Mouse (Mus musculus): ENCODE results near the gene Abcc5. TPM values are rescaled to one million over a fixed set of nuclear protein-coding genes. Genes with fewer than 3 reads are reported as not detected.

Abcc5 gene
- polyA plus RNA-seq, 1 experiment: 244 TPM

DNA sequence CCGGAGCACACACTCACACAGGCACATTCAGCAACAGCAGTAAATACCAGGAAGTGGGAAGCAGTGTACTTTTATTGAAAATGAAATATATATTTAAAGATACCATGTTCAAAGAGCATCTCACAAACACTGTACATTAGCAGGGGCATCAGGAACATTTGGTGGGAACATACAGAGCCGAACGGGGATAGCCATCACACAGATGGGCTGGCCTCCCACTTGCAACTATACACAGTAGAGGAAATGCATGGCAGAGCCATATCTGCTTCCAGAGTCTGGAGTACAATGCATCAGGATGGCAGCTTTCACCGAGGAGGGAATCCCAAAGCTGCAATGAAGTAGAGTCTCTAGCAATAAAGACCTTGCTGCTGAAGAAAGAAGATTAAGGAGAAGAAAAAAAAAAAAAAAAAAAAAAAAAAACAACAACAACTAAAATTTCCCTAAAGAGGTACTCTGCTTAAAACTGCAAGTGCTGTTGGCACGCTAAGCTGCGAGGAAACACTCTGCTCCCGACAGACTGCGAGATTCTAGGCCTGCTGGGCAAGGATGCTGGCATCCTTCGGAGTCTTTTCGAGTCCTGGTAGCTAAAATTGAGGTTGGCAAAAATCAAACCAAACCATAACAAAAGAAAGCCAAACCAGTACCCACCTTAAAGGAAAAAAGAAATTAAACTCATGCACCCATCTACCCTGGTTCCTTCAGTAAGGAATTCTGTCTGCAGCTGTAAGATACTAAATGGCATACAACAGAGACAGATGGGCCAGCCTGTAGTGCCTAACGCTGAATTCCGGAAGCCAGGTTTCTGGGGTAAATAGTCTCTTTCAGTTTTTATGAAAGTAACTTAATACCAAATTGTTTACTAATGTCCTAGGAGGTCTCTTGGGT, 25.2 kb downstream of the Abcc5 start:
- H3K27ac ChIP-seq (ENCODE audit: control insufficient read depth, insufficient read depth, low read length): no peak overlapping the region; the same call in 1 of the 2 replicates
- peaks cover 79% of the 10 kb centered on the region for H3K36me3 ChIP-seq (ENCODE audit: control insufficient read depth, insufficient read depth, low read length)
- H3K4me1 ChIP-seq (replicated peaks; ENCODE audit: control insufficient read depth, insufficient read depth, low read length): peaks cover 5% of the 10 kb centered on the region; the same call in 1 of the 2 replicates
- DNase-seq: no peak
- no peak overlapping the region for H3K4me3 ChIP-seq (ENCODE audit: control insufficient read depth, insufficient read depth, low read length)
- no peaks in the 10 kb centered on the region for H3K27me3 ChIP-seq (ENCODE audit: control insufficient read depth, insufficient read depth, low read length)
- 90% methylated on average over 12 of the region's 12 CpGs for WGBS
- no peak for TF ChIP-seq POLR2A (IDR thresholded peaks at IDR 0.05; ENCODE audit: control insufficient read depth, extremely low read depth, insufficient read depth, low read length, poor library complexity)
- TF ChIP-seq CTCF (IDR thresholded peaks at IDR 0.05; ENCODE audit: borderline replicate concordance, control insufficient read depth, extremely low read depth, insufficient read depth, low read length, poor library complexity): no peak

DNA sequence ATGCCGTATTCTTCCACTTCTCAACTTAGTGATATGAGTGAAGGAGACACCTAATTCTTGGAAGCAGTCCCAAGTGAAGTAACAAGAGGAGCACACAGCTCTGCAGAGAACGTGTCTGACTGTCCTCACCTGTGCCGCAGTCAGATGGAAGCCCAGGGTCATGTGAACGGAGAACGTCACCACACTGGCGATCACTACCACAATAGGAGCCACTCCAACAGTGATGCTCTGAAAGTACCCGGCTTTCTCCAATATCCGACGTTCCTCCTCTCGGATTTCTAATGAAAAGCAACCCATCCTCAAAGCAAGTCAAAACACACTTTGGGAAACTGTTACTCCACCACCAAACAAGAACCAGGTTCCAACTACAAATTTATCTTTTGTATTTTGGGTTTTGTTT, 29.3 kb downstream of the Abcc5 start:
- Histone ChIP-seq H3K36me3 (ENCODE audit: control insufficient read depth, insufficient read depth, low read length) (peaks cover 50% of the 10 kb centered on the region), H3K27ac (ENCODE audit: control insufficient read depth, insufficient read depth, low read length) (no peak overlapping the region), H3K4me1 (replicated peaks; ENCODE audit: control insufficient read depth, insufficient read depth, low read length) (peaks cover 14% of the 10 kb centered on the region), H3K4me3 (ENCODE audit: control insufficient read depth, insufficient read depth, low read length) (no peak overlapping the region), H3K27me3 (ENCODE audit: control insufficient read depth, insufficient read depth, low read length) (no peaks in the 10 kb centered on the region)
- no peak for TF ChIP-seq CTCF (IDR thresholded peaks at IDR 0.05; ENCODE audit: borderline replicate concordance, control insufficient read depth, extremely low read depth, insufficient read depth, low read length, poor library complexity)
- TF ChIP-seq POLR2A (IDR thresholded peaks at IDR 0.05; ENCODE audit: control insufficient read depth, extremely low read depth, insufficient read depth, low read length, poor library complexity): no peak
- 95% methylated on average over 10 of the region's 10 CpGs for WGBS
- DNase-seq: no peak

DNA sequence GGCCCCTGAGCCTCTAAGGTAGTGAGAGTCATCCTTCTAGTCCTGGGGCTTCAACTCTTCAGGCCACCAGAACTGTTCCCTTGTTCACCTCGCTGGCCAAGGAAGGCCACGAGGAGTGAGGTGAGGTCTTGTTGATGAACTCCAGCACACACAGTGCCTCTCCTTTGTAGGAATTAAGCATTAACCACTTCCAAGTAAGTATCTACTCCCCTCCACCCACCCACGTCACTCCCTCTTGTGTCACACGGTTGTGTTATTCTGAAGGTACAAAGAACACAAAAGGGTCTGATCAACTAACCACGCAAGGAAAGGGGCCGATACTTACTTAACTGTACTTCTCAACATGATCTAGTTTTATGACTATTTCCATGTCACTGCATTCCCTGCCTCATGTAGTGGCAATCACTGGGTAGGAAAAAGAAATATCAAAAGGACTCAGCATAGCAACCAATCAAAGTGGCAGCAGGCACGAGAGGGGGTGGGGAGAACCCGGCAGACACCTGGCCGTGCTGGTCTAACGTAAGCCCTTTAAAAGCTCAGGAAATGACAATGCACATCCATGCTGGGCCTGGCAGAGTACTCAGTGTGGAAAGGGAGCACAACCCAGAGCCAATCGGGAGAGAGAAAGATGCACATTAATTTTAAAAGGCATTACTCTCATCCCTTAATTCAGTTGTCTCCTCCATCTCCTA, 30.8 kb downstream of the Abcc5 start:
- WGBS: 26% methylated on average over 11 of the region's 11 CpGs

DNA sequence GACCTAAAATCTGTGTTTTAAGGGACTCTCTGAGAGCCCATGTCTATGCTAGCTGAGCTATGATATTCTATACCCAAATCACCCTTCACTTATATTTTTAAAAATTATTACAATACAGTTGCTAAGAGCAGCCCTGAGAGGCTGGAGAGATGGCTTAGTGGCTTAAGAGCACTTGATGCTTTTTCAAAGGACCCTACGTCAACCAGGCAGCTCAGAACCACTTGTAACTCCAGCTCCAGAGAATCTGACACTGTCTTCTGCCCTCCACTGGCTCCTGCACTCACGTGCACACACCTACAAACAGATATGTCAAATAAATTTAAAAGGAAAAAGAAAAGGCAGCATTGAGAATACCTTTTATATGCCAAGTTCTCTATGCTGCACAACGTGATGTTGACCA, 34.4 kb downstream of the Abcc5 start:
- Histone ChIP-seq H3K27me3 (ENCODE audit: control insufficient read depth, insufficient read depth, low read length) (no peaks in the 10 kb centered on the region), H3K36me3 (ENCODE audit: control insufficient read depth, insufficient read depth, low read length) (peaks cover 29% of the 10 kb centered on the region), H3K27ac (ENCODE audit: control insufficient read depth, insufficient read depth, low read length) (no peak overlapping the region), H3K4me3 (ENCODE audit: control insufficient read depth, insufficient read depth, low read length) (no peak overlapping the region), H3K4me1 (replicated peaks; ENCODE audit: control insufficient read depth, insufficient read depth, low read length) (peaks cover 14% of the 10 kb centered on the region)
- DNase-seq: no peak
- 97% methylated on average over 3 of the region's 3 CpGs for WGBS
- TF ChIP-seq CTCF (IDR thresholded peaks at IDR 0.05; ENCODE audit: borderline replicate concordance, control insufficient read depth, extremely low read depth, insufficient read depth, low read length, poor library complexity): no peak

More for the DNA sequence above, 30.8 kb downstream of the Abcc5 start:
- peak; percentile 34 for DNase-seq
- Histone ChIP-seq H3K36me3 (ENCODE audit: control insufficient read depth, insufficient read depth, low read length) (peaks cover 48% of the 10 kb centered on the region), H3K27me3 (ENCODE audit: control insufficient read depth, insufficient read depth, low read length) (no peaks in the 10 kb centered on the region), H3K4me3 (ENCODE audit: control insufficient read depth, insufficient read depth, low read length) (no peak overlapping the region), H3K27ac (ENCODE audit: control insufficient read depth, insufficient read depth, low read length) (peak overlapping the region; percentile 23), H3K4me1 (replicated peaks; ENCODE audit: control insufficient read depth, insufficient read depth, low read length) (peaks cover 14% of the 10 kb centered on the region)
- no peak for TF ChIP-seq POLR2A (IDR thresholded peaks at IDR 0.05; ENCODE audit: control insufficient read depth, extremely low read depth, insufficient read depth, low read length, poor library complexity)
- no peak for TF ChIP-seq CTCF (IDR thresholded peaks at IDR 0.05; ENCODE audit: borderline replicate concordance, control insufficient read depth, extremely low read depth, insufficient read depth, low read length, poor library complexity)

DNA sequence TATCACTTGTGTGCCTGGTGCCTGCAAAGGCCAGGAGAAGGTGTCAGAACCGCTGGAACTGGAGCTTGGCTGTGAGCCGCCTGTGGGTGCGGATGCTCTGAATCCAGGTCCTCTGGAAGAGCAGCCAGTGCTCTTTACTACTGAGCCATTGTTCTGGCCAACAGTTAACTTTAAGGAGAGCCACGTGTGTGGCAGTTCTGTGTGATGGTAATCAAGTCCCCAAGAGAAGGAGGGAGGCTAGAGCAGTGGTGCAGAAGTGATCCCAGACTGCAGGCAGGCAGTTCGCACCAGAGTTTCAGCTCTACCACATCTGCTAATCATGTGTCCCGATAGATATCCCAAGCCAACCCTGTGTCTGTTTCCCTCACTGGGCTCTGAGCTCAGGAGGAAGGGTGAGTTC, 36.0 kb downstream of the Abcc5 start:
- Histone ChIP-seq H3K27me3 (ENCODE audit: control insufficient read depth, insufficient read depth, low read length) (no peaks in the 10 kb centered on the region), H3K36me3 (ENCODE audit: control insufficient read depth, insufficient read depth, low read length) (peaks cover 27% of the 10 kb centered on the region), H3K4me3 (ENCODE audit: control insufficient read depth, insufficient read depth, low read length) (no peak overlapping the region), H3K27ac (ENCODE audit: control insufficient read depth, insufficient read depth, low read length) (no peak overlapping the region), H3K4me1 (replicated peaks; ENCODE audit: control insufficient read depth, insufficient read depth, low read length) (peaks cover 3% of the 10 kb centered on the region; the same call in 1 of the 2 replicates)
- no peak for TF ChIP-seq POLR2A (IDR thresholded peaks at IDR 0.05; ENCODE audit: control insufficient read depth, extremely low read depth, insufficient read depth, low read length, poor library complexity)
- TF ChIP-seq CTCF (IDR thresholded peaks at IDR 0.05; ENCODE audit: borderline replicate concordance, control insufficient read depth, extremely low read depth, insufficient read depth, low read length, poor library complexity): no peak
- 94% methylated on average over 6 of the region's 6 CpGs for WGBS
- no peak for DNase-seq

DNA sequence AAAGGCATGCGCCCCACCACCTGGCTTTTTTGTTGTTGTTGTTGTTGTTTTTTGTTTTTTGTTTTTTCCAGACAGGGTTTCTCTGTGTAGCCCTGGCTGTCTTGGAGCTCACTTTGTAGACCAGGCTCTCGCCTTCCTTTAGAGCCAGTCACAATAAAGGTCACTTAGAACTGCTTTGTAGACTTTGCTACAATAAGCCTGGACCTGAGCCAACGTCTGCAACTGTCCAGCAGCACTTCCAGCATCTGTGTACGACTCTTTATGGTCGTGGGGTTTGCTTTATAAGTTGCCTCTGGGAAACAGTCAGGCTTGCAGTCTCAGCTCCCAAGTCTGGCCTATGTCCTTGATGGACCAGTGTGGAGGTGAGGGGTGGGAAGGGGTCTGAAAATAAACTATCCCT, 45.2 kb downstream of the Abcc5 start:
- WGBS: 94% methylated on average over 5 of the region's 5 CpGs
- Histone ChIP-seq H3K4me3 (ENCODE audit: control insufficient read depth, insufficient read depth, low read length) (no peak overlapping the region), H3K4me1 (replicated peaks; ENCODE audit: control insufficient read depth, insufficient read depth, low read length) (no peaks in the 10 kb centered on the region), H3K27me3 (ENCODE audit: control insufficient read depth, insufficient read depth, low read length) (no peaks in the 10 kb centered on the region), H3K36me3 (ENCODE audit: control insufficient read depth, insufficient read depth, low read length) (peaks cover 36% of the 10 kb centered on the region), H3K27ac (ENCODE audit: control insufficient read depth, insufficient read depth, low read length) (no peak overlapping the region)
- no peak for DNase-seq
- TF ChIP-seq POLR2A (IDR thresholded peaks at IDR 0.05; ENCODE audit: control insufficient read depth, extremely low read depth, insufficient read depth, low read length, poor library complexity) (no peak), CTCF (IDR thresholded peaks at IDR 0.05; ENCODE audit: borderline replicate concordance, control insufficient read depth, extremely low read depth, insufficient read depth, low read length, poor library complexity) (no peak)
